Mouse (Mus musculus): Measurements from ENCODE around the gene Ttc21b. TPM values are rescaled to one million over a fixed set of nuclear protein-coding genes. Genes with fewer than 3 reads are reported as not detected.

The Ttc21b gene
- polyA plus RNA-seq, 1 experiment from 2014 or later = 14.0 TPM

DNA sequence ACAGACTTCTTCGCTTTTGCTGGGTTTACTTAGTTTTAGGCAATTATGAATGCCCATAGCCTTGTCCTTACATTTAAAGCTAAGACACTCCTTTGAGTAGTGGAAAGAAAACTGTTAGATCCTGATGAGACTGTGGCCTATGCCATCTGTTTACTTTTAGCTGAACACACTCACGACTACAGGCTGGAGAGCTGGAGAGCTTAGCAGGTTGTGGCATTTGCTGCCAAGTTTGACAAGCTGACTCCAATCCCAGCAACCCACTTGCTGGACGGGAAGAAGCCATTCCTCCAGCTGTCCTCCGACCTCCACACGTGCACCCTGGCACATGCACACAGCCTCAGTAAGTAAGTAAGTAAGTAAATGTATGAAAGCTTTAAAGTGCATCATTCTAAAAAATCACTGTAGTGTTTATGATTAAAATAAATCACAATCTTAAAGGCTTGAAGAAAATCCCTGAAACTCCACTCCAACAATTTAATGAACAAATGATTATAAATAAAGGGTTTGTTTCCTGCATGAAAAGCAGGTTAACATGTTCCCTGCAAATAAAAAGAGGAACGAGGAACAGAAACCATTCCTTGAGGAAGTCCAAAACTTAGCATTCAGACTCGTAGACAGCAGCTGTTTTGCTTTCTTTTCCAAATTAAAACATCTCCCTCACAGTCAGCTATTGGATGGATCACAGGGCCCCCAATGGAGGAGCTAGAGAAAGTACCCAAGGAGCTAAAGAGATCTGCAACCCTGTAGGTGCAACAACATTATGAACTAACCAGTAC, 98.1 kb downstream of the Ttc21b start:
- no peaks in the 10 kb centered on the region for H3K27me3 ChIP-seq (ENCODE audit: low read depth, poor library complexity, severe bottlenecking)
- H3K36me3 ChIP-seq = no peaks in the 10 kb centered on the region
- no peaks in the 10 kb centered on the region for H3K9me3 ChIP-seq (replicated peaks)
- no peak overlapping the region for H3K4me3 ChIP-seq
- peaks cover 16% of the 10 kb centered on the region for H3K4me1 ChIP-seq
- no peak for DNase-seq (ENCODE audit: low spot score)
- 72% methylated on average over 7 of the region's 7 CpGs for WGBS
- no peak overlapping the region for H3K27ac ChIP-seq

DNA sequence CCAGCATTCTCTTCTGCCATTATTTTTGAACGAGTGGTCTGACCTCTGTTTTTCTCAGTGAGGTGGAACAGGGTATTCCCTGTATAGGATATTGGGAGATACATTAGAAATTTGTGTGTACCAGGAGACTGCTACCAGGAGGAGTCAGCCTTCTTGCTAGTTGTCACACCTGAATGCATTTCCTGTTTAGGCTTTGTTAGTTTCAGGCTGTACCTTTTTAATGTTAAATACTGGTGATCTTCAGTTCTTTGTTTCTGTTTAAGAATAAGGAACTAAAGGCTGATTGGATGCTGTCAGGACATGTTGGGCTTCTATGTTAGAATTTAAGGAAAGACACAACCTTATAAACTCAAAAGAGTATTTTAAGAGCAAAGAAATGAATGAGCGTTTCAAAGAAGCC, 105.0 kb downstream of the Ttc21b start:
- 81% methylated on average over 2 of the region's 2 CpGs for WGBS
- Histone ChIP-seq H3K4me3 (no peak overlapping the region), H3K36me3 (no peaks in the 10 kb centered on the region), H3K27ac (no peak overlapping the region), H3K4me1 (peaks cover 18% of the 10 kb centered on the region), H3K9me3 (replicated peaks) (no peaks in the 10 kb centered on the region), H3K27me3 (ENCODE audit: low read depth, poor library complexity, severe bottlenecking) (no peaks in the 10 kb centered on the region)
- no peak for DNase-seq (ENCODE audit: low spot score)

DNA sequence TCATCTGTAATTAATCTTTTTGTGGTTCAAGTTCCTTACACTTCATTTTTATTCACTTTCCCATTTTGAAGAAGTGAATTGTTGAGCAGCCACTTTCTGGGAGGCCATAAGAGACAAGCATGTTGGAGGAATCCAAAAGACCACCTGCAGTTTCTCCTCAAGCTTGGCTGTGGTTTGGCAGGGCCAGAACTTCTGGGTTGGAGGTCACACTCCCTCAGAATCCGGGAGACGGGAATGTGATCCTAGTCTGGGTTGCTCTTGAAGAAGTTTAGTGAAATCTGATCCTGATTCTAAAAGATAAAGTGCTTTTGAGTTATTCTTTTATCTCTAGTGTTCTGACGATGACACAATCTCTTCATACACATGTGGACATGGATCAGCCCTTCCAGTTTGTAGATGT, 105.9 kb downstream of the Ttc21b start:
- Histone ChIP-seq H3K27me3 (ENCODE audit: low read depth, poor library complexity, severe bottlenecking) (no peaks in the 10 kb centered on the region), H3K9me3 (replicated peaks) (no peaks in the 10 kb centered on the region), H3K27ac (no peak overlapping the region), H3K4me1 (peaks cover 14% of the 10 kb centered on the region), H3K4me3 (no peak overlapping the region), H3K36me3 (no peaks in the 10 kb centered on the region)
- WGBS = 59% methylated on average over 3 of the region's 3 CpGs
- DNase-seq (ENCODE audit: low spot score) = no peak

DNA sequence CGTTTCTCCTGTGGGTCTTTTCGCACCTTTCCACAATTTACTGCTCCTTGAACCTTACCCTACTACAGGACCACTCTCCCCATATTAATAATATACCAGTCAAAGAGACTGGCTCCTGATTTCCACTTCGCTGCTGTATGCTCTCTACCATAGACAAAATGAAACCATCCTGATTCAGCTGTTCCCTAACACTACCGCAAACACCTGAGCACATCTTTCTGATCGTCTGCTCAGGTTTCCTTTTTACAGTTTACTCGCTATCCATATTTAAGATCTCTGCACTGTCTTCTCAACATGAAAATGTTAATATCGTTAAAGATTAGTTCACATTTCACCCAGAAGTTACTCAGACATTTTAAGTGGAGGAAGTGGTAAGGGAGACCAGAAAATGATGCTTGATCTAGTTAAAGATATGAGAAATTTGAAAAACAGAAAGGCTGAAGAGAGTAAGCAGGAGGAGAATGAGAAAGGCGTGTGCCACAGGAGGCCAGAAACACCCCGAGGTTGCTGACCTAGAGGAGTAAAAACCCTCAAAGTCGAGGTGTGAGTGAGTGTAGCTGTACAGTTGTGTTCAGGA, 107.7 kb downstream of the Ttc21b start:
- peaks cover 24% of the 10 kb centered on the region for H3K4me1 ChIP-seq
- no peak overlapping the region for H3K27ac ChIP-seq
- no peak for DNase-seq (ENCODE audit: low spot score)
- H3K4me3 ChIP-seq = no peak overlapping the region
- no peaks in the 10 kb centered on the region for H3K36me3 ChIP-seq
- no peaks in the 10 kb centered on the region for H3K9me3 ChIP-seq (replicated peaks)
- WGBS = 84% methylated on average over 10 of the region's 10 CpGs
- H3K27me3 ChIP-seq (ENCODE audit: low read depth, poor library complexity, severe bottlenecking) = no peaks in the 10 kb centered on the region

DNA sequence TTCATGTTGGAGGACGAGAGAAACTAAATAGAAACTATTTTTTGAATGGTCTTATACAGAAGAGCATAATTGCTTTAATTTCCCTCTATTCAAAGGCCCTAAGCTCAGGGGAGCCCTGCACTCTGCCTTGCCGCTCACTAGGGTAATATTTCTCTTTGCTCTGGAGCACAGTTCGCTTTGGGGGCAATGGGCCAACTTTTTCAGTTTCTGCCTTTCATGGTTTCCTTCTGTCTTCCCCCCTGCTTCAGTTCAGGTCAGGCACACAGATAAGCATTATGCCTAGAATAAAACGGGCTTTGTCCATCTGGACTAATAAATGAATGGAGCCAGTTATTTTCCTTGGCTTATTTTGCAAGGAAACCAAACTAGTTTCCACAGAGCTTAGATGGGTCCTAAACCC, 109.9 kb downstream of the Ttc21b start:
- Histone ChIP-seq H3K36me3 (no peaks in the 10 kb centered on the region), H3K27ac (no peak overlapping the region), H3K9me3 (replicated peaks) (no peaks in the 10 kb centered on the region), H3K4me3 (no peak overlapping the region), H3K4me1 (peaks cover 24% of the 10 kb centered on the region), H3K27me3 (ENCODE audit: low read depth, poor library complexity, severe bottlenecking) (no peaks in the 10 kb centered on the region)
- DNase-seq (ENCODE audit: low spot score) = no peak
- 49% methylated on average over 4 of the region's 4 CpGs for WGBS

DNA sequence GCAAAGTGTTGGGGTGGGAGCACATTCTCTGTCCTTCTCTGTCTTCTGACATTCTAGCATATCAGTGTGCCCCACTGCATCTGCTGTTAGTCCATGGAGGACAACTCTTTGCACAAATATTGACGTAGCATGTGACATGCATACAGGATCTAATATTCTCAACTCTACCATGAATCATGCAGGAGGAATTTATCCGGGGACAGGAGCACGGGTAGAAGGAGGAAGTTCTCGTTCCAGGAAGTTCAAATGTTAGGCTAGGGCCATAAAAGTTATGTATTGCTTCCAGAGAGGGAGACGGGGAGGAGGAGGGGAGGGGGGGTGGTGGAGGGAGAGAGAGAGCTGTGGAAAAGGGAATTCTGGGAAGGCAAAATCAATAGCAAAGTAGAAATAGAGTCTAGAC, 111.6 kb downstream of the Ttc21b start:
- WGBS = 22% methylated on average over 5 of the region's 5 CpGs
- no peaks in the 10 kb centered on the region for H3K9me3 ChIP-seq (replicated peaks)
- peaks cover 30% of the 10 kb centered on the region for H3K4me1 ChIP-seq
- DNase-seq (ENCODE audit: low spot score) = no peak
- no peaks in the 10 kb centered on the region for H3K27me3 ChIP-seq (ENCODE audit: low read depth, poor library complexity, severe bottlenecking)
- no peaks in the 10 kb centered on the region for H3K36me3 ChIP-seq
- no peak overlapping the region for H3K27ac ChIP-seq
- no peak overlapping the region for H3K4me3 ChIP-seq

DNA sequence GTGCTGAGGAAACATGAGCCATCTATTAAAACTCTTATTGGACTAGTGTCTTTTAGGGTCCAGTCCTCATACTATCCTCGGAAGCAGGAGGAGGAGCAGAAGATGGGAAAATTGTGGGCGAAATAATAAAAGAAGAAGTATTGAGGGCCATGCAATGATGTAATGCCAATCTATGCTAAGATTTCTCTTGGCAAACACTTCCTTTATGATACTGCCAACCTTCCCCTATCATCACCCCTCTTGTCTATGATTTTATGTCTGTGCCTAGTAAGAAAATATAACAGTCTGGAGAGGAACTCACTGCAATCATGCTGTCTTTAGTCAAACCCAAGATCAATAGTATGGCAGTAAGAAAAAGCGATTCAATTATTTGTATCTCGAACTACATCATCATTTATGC, 113.1 kb downstream of the Ttc21b start:
- peaks cover 30% of the 10 kb centered on the region for H3K4me1 ChIP-seq
- DNase-seq (ENCODE audit: low spot score) = no peak
- no peak overlapping the region for H3K27ac ChIP-seq
- no peaks in the 10 kb centered on the region for H3K36me3 ChIP-seq
- no peaks in the 10 kb centered on the region for H3K27me3 ChIP-seq (ENCODE audit: low read depth, poor library complexity, severe bottlenecking)
- H3K4me3 ChIP-seq = no peak overlapping the region
- WGBS = 96% methylated on average over 4 of the region's 4 CpGs
- no peaks in the 10 kb centered on the region for H3K9me3 ChIP-seq (replicated peaks)

DNA sequence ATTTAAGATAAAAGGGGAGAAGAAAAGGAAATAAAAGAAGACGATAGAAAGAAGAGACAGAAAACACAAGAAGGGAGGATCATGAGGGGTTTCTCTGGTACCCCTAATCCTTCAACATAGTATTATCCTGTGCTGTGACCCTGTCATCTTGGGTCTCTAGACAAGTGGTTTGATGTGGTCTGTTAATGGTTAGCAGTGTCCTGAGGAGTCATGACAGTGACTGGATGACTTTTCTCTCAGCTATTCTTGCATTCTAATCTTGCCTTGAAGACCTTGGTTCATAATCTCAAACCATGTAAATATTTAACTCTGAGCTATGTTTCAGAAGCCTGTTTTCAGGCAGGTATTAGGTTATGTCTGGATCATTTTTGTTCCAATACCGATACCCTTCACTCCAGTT, 113.7 kb downstream of the Ttc21b start:
- H3K4me1 ChIP-seq = peaks cover 30% of the 10 kb centered on the region
- H3K27ac ChIP-seq = no peak overlapping the region
- no peaks in the 10 kb centered on the region for H3K9me3 ChIP-seq (replicated peaks)
- WGBS = 97% methylated on average over 2 of the region's 2 CpGs
- DNase-seq (ENCODE audit: low spot score) = no peak
- no peaks in the 10 kb centered on the region for H3K27me3 ChIP-seq (ENCODE audit: low read depth, poor library complexity, severe bottlenecking)
- no peaks in the 10 kb centered on the region for H3K36me3 ChIP-seq
- no peak overlapping the region for H3K4me3 ChIP-seq

DNA sequence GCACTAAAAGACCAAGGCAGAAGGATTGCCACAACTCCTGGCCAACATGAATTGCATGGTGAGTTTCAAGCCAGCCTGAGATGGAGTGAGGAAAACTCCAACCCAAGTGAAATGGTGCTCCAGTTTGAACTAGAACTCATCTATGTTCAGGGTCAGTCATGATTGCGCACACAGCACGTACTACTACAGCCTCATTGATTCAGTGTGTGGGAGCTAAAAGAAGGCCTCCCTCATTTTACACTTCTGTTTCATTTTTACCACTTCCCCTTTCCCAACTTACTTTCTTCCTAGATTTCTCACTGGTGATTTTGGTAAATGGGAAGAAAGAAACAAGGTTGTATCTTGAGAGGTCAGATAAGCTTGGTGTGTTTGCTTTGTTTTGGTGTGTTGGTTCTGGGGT, 114.1 kb downstream of the Ttc21b start:
- Histone ChIP-seq H3K9me3 (replicated peaks) (no peaks in the 10 kb centered on the region), H3K27ac (no peak overlapping the region), H3K27me3 (ENCODE audit: low read depth, poor library complexity, severe bottlenecking) (no peaks in the 10 kb centered on the region), H3K36me3 (no peaks in the 10 kb centered on the region), H3K4me1 (peaks cover 29% of the 10 kb centered on the region), H3K4me3 (no peak overlapping the region)
- no peak for DNase-seq (ENCODE audit: low spot score)
- WGBS = 96% methylated on average over 2 of the region's 2 CpGs

DNA sequence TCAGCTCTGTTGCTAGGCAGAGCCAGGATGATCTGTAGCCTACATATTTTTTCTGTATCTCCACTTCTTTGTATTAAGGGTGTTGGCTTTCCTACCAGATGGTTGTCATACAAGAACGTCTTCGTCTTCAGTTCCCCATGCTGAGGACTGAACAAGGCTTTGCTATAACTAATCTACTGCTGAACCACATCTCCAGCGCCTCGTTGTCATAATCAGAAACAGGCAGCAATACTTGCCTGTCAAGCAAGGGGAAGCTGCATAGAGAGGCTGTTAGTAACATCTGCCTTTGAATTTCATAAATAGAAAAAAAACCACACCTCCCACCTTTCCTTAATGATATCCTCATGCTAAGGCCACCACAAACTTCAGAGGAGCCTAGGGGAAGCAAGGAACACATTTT, 116.2 kb downstream of the Ttc21b start:
- Histone ChIP-seq H3K27me3 (ENCODE audit: low read depth, poor library complexity, severe bottlenecking) (no peaks in the 10 kb centered on the region), H3K9me3 (replicated peaks) (no peaks in the 10 kb centered on the region), H3K36me3 (no peaks in the 10 kb centered on the region), H3K27ac (no peak overlapping the region), H3K4me1 (peaks cover 16% of the 10 kb centered on the region), H3K4me3 (no peak overlapping the region)
- DNase-seq (ENCODE audit: low spot score) = no peak
- WGBS = 32% methylated on average over 4 of the region's 4 CpGs

Other genes with a start within 250 kb of the Ttc21b start
- gene Galnt3, start 131.6 kb downstream of the Ttc21b start, polyA plus RNA-seq (2016; fragmentation: Nextera tagmentation; extraction: Ambion mirVana) = 0.50 and 1.6 TPM in 2 replicates
- 0.16 and 0.30 TPM in 2 replicates for gene Scn1a, start 184.2 kb upstream of the Ttc21b start, polyA plus RNA-seq (2016; fragmentation: Nextera tagmentation; extraction: Ambion mirVana)